Mouse (Mus musculus) midbrain, embryonic 16.5 days (tissue): ENCODE measurements around the gene Olfr215. TPM values are rescaled to one million over a fixed set of nuclear protein-coding genes. Genes with fewer than 3 reads are reported as not detected.

Experiments
- polyA plus RNA-seq: library from polyadenylated mRNA; unstranded; fragments of >200 nt; fragmentation: Nextera tagmentation; extraction: Ambion mirVana; gene quantifications from 2 replicates; pipeline ENCODE4 v1.2.1, GENCODE M21; 2015

The Olfr215 gene
- polyA plus RNA-seq, 1 experiment from 2014 or later: not detected

Other genes with a start within 250 kb of the Olfr215 start
- 66.9 and 67.8 TPM in 2 replicates for gene March8, start 246.2 kb downstream of the Olfr215 start, polyA plus RNA-seq
- 0.73 and 1.0 TPM in 2 replicates for gene Alox5, start 123.0 kb downstream of the Olfr215 start, polyA plus RNA-seq
- not detected in 2 replicates for gene Olfr211, start 95.1 kb downstream of the Olfr215 start, polyA plus RNA-seq
- gene Olfr212, start 77.7 kb downstream of the Olfr215 start, polyA plus RNA-seq: not detected in 2 replicates
- not detected in 2 replicates for gene Olfr213, start 45.7 kb downstream of the Olfr215 start, polyA plus RNA-seq
- gene Gm5580, start 33.1 kb downstream of the Olfr215 start, polyA plus RNA-seq: 0.36 TPM in 2 replicates
- not detected in 2 replicates for gene Olfr214, start 30.0 kb downstream of the Olfr215 start, polyA plus RNA-seq
- 135 and 158 TPM in 2 replicates for gene Zfp422, start 44.8 kb upstream of the Olfr215 start, polyA plus RNA-seq
- gene Depp1, start 66.4 kb upstream of the Olfr215 start, polyA plus RNA-seq: 8.4 and 10.8 TPM in 2 replicates
- 8.3 and 8.7 TPM in 2 replicates for gene Rassf4, start 89.8 kb upstream of the Olfr215 start, polyA plus RNA-seq
- 0.42 and 0.75 TPM in 2 replicates for gene Tmem72, start 132.7 kb upstream of the Olfr215 start, polyA plus RNA-seq